Mouse (Mus musculus): ENCODE results near the gene Deaf1. TPM values are rescaled to one million over a fixed set of nuclear protein-coding genes. Genes with fewer than 3 reads are reported as not detected.

The Deaf1 gene
- polyA plus RNA-seq, 1 experiment from 2014 or later, result 42.5 TPM

Other genes starting within 250 kb of the Deaf1 start
- gene Pkp3, start 249.5 kb downstream of the Deaf1 start, polyA plus RNA-seq (2014; fragmentation: Nextera tagmentation; extraction: Ambion mirVana), result 0.67 and 0.68 TPM in 2 replicates
- 2.3 and 3.0 TPM in 2 replicates for gene Sigirr, start 227.1 kb downstream of the Deaf1 start, polyA plus RNA-seq (2014; fragmentation: Nextera tagmentation; extraction: Ambion mirVana)
- gene Ano9, start 209.9 kb downstream of the Deaf1 start, polyA plus RNA-seq (2014; fragmentation: Nextera tagmentation; extraction: Ambion mirVana), result 0.31 TPM in 1 of 2 replicates, not detected in the other
- gene Ptdss2, start 205.3 kb downstream of the Deaf1 start, polyA plus RNA-seq (2014; fragmentation: Nextera tagmentation; extraction: Ambion mirVana), result 65.0 and 71.2 TPM in 2 replicates
- gene Rnh1, start 154.8 kb downstream of the Deaf1 start, polyA plus RNA-seq (2014; fragmentation: Nextera tagmentation; extraction: Ambion mirVana), result 95.3 and 103 TPM in 2 replicates
- gene Hras, start 133.7 kb downstream of the Deaf1 start, polyA plus RNA-seq (2014; fragmentation: Nextera tagmentation; extraction: Ambion mirVana), result 73.1 and 80.9 TPM in 2 replicates
- gene Lrrc56, start 133.5 kb downstream of the Deaf1 start, polyA plus RNA-seq (2014; fragmentation: Nextera tagmentation; extraction: Ambion mirVana), result 1.6 TPM in 2 replicates
- gene Lmntd2, start 113.6 kb downstream of the Deaf1 start, polyA plus RNA-seq (2014; fragmentation: Nextera tagmentation; extraction: Ambion mirVana), result 0.46 and 0.99 TPM in 2 replicates
- gene Rassf7, start 111.8 kb downstream of the Deaf1 start, polyA plus RNA-seq (2014; fragmentation: Nextera tagmentation; extraction: Ambion mirVana), result 14.3 and 17.5 TPM in 2 replicates
- 50.2 and 51.1 TPM in 2 replicates for gene Phrf1, start 98.9 kb downstream of the Deaf1 start, polyA plus RNA-seq (2014; fragmentation: Nextera tagmentation; extraction: Ambion mirVana)
- 0.99 and 1.2 TPM in 2 replicates for gene Irf7, start 61.2 kb downstream of the Deaf1 start, polyA plus RNA-seq (2014; fragmentation: Nextera tagmentation; extraction: Ambion mirVana)
- gene Cdhr5, start 50.9 kb downstream of the Deaf1 start, polyA plus RNA-seq (2014; fragmentation: Nextera tagmentation; extraction: Ambion mirVana), result not detected in 2 replicates
- 2.2 and 3.0 TPM in 2 replicates for gene Sct, start 48.6 kb downstream of the Deaf1 start, polyA plus RNA-seq (2014; fragmentation: Nextera tagmentation; extraction: Ambion mirVana)
- gene Drd4, start 35.7 kb downstream of the Deaf1 start, polyA plus RNA-seq (2014; fragmentation: Nextera tagmentation; extraction: Ambion mirVana), result 0.10 and 0.17 TPM in 2 replicates
- 17.9 and 23.6 TPM in 2 replicates for gene Tmem80, start within 50 bp of the Deaf1 start, polyA plus RNA-seq (2014; fragmentation: Nextera tagmentation; extraction: Ambion mirVana)
- gene Eps8l2, start 11.2 kb upstream of the Deaf1 start, polyA plus RNA-seq (2014; fragmentation: Nextera tagmentation; extraction: Ambion mirVana), result 0.51 and 0.82 TPM in 2 replicates
- 288 and 291 TPM in 2 replicates for gene Taldo1, start 64.5 kb upstream of the Deaf1 start, polyA plus RNA-seq (2014; fragmentation: Nextera tagmentation; extraction: Ambion mirVana)
- 29.3 and 32.2 TPM in 2 replicates for gene Gatd1, start 86.4 kb upstream of the Deaf1 start, polyA plus RNA-seq (2014; fragmentation: Nextera tagmentation; extraction: Ambion mirVana)
- 7.4 and 9.3 TPM in 2 replicates for gene Cend1, start 101.8 kb upstream of the Deaf1 start, polyA plus RNA-seq (2014; fragmentation: Nextera tagmentation; extraction: Ambion mirVana)
- gene Slc25a22, start 110.2 kb upstream of the Deaf1 start, polyA plus RNA-seq (2014; fragmentation: Nextera tagmentation; extraction: Ambion mirVana), result 19.4 and 19.7 TPM in 2 replicates
- 9.5 and 9.6 TPM in 2 replicates for gene Pidd1, start 116.3 kb upstream of the Deaf1 start, polyA plus RNA-seq (2014; fragmentation: Nextera tagmentation; extraction: Ambion mirVana)
- 873 and 1,016 TPM in 2 replicates for gene Rplp2, start 119.7 kb upstream of the Deaf1 start, polyA plus RNA-seq (2014; fragmentation: Nextera tagmentation; extraction: Ambion mirVana)
- gene Pnpla2, start 127.5 kb upstream of the Deaf1 start, polyA plus RNA-seq (2014; fragmentation: Nextera tagmentation; extraction: Ambion mirVana), result 28.7 and 35.3 TPM in 2 replicates
- gene Cracr2b, start 133.4 kb upstream of the Deaf1 start, polyA plus RNA-seq (2014; fragmentation: Nextera tagmentation; extraction: Ambion mirVana), result 11.5 and 14.3 TPM in 2 replicates
- gene Cd151, start 139.7 kb upstream of the Deaf1 start, polyA plus RNA-seq (2014; fragmentation: Nextera tagmentation; extraction: Ambion mirVana), result 61.3 and 101 TPM in 2 replicates
- gene Polr2l, start 147.4 kb upstream of the Deaf1 start, polyA plus RNA-seq (2014; fragmentation: Nextera tagmentation; extraction: Ambion mirVana), result 71.5 and 72.9 TPM in 2 replicates
- gene Tspan4, start 147.6 kb upstream of the Deaf1 start, polyA plus RNA-seq (2014; fragmentation: Nextera tagmentation; extraction: Ambion mirVana), result 58.9 and 69.1 TPM in 2 replicates
- 35.0 and 46.7 TPM in 2 replicates for gene Chid1, start 212.2 kb upstream of the Deaf1 start, polyA plus RNA-seq (2014; fragmentation: Nextera tagmentation; extraction: Ambion mirVana)
- 53.0 and 66.8 TPM in 2 replicates for gene Ap2a2, start 234.5 kb upstream of the Deaf1 start, polyA plus RNA-seq (2014; fragmentation: Nextera tagmentation; extraction: Ambion mirVana)